Mouse (Mus musculus) stomach, postnatal 0 days (tissue): Measurements from ENCODE around the gene Ttn. TPM values are rescaled to one million over a fixed set of nuclear protein-coding genes. Genes with fewer than 3 reads are reported as not detected.
A peak's percentile ranks its signal among the peaks of the same experiment; 100 is the strongest.

Source experiments
- ATAC-seq: fragments of 200-750 bp; cut with Nextera tagmentation; 2 replicates; pipeline ENCODE4 v1.8.0; 2017; ENCODE audit not compliant: low FRiP score, low TSS enrichment
- DNase-seq: peaks from one replicate; pipeline ENCODE4 v3.0.0-alpha.2; 2016; ENCODE audit warnings: low spot score
- H3K27ac ChIP-seq: fragments of 300-500 bp; sonication (generic); replicated peaks from 2 replicates; pipeline ENCODE4 v1.5.1; 2014; ENCODE audit warnings: mild to moderate bottlenecking, control low read depth
- H3K27me3 ChIP-seq: fragments of 300-500 bp; sonication (generic); 2 replicates; pipeline ENCODE4 v1.6.1; 2014; ENCODE audit warnings: low read length; ENCODE audit not compliant: control insufficient read depth, insufficient read depth
- H3K36me3 ChIP-seq: fragments of 300-500 bp; sonication (generic); 2 replicates; pipeline ENCODE4 v1.6.1; 2014; ENCODE audit warnings: low read length, mixed read lengths; ENCODE audit not compliant: control insufficient read depth, insufficient read depth
- H3K4me1 ChIP-seq: fragments of 300-500 bp; sonication (generic); replicated peaks from 2 replicates; pipeline ENCODE4 v1.6.1; 2014; ENCODE audit warnings: antibody characterized with exemption; ENCODE audit not compliant: control insufficient read depth, insufficient read depth
- H3K4me2 ChIP-seq: fragments of 300-500 bp; sonication (generic); replicated peaks from 2 replicates; pipeline ENCODE4 v1.6.1; 2014; ENCODE audit warnings: low read depth, mild to moderate bottlenecking, control low read depth, moderate library complexity
- H3K4me3 ChIP-seq: fragments of 300-500 bp; sonication (generic); 2 replicates; pipeline ENCODE4 v1.5.1; 2014; ENCODE audit warnings: low read depth, low read length, control low read depth
- H3K9ac ChIP-seq: fragments of 300-500 bp; sonication (generic); 2 replicates; pipeline ENCODE4 v1.6.1; 2014; ENCODE audit warnings: mild to moderate bottlenecking, low read length, control low read depth, mixed read lengths
- H3K9me3 ChIP-seq: fragments of 300-500 bp; sonication (generic); 2 replicates; pipeline ENCODE4 v1.6.1; 2016; ENCODE audit warnings: low read length; ENCODE audit not compliant: control insufficient read depth
- CTCF ChIP-seq: IDR thresholded peaks from 2 replicates; pipeline ENCODE4 v1.5.1; 2016; ENCODE audit warnings: antibody characterized with exemption, low read depth, mild to moderate bottlenecking, moderate library complexity
- EP300 ChIP-seq: optimal IDR thresholded peaks from 2 replicates; pipeline ENCODE3; 2016; ENCODE audit warnings: antibody characterized with exemption
- WGBS: fragments of 180-500 bp; shearing (Covaris S2); extraction: QIAGEN DNeasy Blood & Tissue Kit; methylation state at CpG from one replicate; pipeline ENCODE4 v1.1.7; 2014; 5-methylcytosine and 5-hydroxymethylcytosine counted together
- polyA plus RNA-seq: library from polyadenylated mRNA; unstranded; fragments of >200 nt; fragmentation: Nextera tagmentation; extraction: Ambion mirVana; gene quantifications from 2 replicates; pipeline ENCODE4 v1.2.1, GENCODE M21; 2015

Ttn gene
- polyA plus RNA-seq, 1 experiment from 2014 or later = 0.70 TPM

DNA sequence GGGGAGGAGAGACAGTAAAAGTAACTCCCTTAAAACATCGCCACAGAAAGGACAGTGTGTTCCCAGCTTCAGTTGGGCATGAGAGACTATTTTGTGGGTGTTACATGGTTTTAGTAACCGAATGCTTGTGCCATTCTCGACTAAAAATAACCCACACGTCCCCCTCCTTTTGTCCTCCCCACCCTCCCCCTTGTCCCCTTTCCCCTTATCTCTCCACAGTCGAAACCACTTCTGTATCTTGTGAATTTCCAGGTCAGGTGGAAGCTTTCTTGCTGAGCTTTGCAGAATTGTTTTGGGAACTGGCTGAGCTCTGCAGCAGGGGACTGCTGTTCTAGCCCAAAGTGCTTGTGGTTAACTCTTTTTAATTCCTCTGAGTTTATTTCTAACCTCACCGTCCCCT is 12.1 kb downstream of the Ttn start:
- 52% methylated on average over 6 of the region's 6 CpGs for WGBS
- ATAC-seq (no peak), DNase-seq (no peak)
- Histone ChIP-seq H3K36me3 (no peaks in the 10 kb centered on the region), H3K4me3 (no peak overlapping the region), H3K27me3 (no peaks in the 10 kb centered on the region), H3K4me1 (no peaks in the 10 kb centered on the region), H3K27ac (no peak overlapping the region), H3K9ac (no peak overlapping the region), H3K9me3 (no peaks in the 10 kb centered on the region), H3K4me2 (no peak overlapping the region)
- TF ChIP-seq CTCF (no peak), EP300 (no peak)

DNA sequence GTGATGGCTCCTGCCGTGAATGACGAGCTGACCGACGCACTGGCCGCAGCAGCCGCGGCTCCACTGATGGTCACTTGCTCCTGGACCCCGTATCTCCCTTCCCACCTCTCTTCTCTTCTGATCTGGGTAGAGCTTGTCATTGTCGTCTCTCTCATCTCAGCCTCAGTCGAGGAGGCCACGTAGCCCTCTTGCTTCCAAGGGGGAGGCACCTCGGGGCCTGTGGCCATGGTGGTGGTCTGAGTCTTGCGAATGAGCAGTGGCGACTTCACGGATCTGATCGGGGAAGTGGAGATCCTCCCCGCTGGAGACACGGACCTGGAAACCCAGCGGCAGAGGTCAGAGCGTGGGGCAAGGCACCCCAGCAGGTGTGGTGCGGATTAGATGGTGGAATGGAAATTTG is 12.7 kb downstream of the Ttn start:
- ATAC-seq (no peak), DNase-seq (no peak)
- H3K4me2 ChIP-seq = no peak overlapping the region
- no peaks in the 10 kb centered on the region for H3K36me3 ChIP-seq
- H3K4me1 ChIP-seq = no peaks in the 10 kb centered on the region
- 81% methylated on average over 21 of the region's 21 CpGs for WGBS
- H3K9me3 ChIP-seq = no peaks in the 10 kb centered on the region
- H3K27ac ChIP-seq = no peak overlapping the region
- H3K9ac ChIP-seq = no peak overlapping the region
- no peaks in the 10 kb centered on the region for H3K27me3 ChIP-seq
- TF ChIP-seq CTCF (no peak), EP300 (no peak)
- H3K4me3 ChIP-seq = no peak overlapping the region

DNA sequence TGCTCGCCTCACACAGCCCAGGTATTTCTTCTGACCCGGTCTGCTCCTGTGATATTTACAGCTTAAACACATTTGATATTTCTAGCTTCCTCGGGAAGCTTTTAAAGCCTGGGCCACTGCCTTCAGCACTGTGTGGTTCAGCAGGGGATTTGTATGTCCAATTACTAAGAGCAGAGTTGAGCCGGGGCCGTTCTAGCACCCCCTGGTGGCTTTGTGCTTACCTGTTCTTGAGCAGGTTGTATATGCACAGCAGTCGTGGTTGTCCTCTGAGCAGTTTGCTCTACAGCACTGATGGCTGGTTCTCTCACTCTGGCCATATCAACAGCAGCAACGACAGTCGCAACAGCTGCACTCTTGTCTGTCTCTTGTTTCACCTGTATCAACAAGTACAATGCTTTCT is 13.4 kb downstream of the Ttn start:
- Histone ChIP-seq H3K9me3 (no peaks in the 10 kb centered on the region), H3K4me3 (no peak overlapping the region), H3K27ac (no peak overlapping the region), H3K4me2 (no peak overlapping the region), H3K4me1 (no peaks in the 10 kb centered on the region), H3K27me3 (no peaks in the 10 kb centered on the region), H3K9ac (no peak overlapping the region), H3K36me3 (no peaks in the 10 kb centered on the region)
- 19% methylated on average over 8 of the region's 8 CpGs for WGBS
- TF ChIP-seq EP300 = no peak
- TF ChIP-seq CTCF = peak; percentile 86
- DNase-seq = peak; percentile 83
- peak; percentile 81 for ATAC-seq

DNA sequence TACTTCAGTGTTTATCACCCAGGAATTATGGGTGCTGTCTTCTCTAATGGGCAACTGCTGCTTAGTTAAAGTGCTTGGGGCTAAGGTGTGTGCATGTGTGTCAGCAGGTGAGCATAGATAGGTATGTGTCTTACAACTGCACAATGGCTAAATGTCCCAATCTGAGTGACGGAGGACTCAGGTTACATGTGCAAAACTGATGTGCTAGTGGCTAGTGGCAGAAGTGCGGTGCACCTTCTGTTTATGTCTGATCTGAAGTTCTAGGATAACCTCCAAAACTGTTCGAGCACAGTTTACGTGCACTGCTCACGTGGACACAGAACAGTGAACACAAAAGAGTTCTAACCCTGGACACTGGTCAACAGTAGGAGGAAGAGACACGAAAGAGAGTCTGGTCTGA is 15.8 kb downstream of the Ttn start:
- H3K27me3 ChIP-seq = no peaks in the 10 kb centered on the region
- 77% methylated on average over 6 of the region's 6 CpGs for WGBS

DNA sequence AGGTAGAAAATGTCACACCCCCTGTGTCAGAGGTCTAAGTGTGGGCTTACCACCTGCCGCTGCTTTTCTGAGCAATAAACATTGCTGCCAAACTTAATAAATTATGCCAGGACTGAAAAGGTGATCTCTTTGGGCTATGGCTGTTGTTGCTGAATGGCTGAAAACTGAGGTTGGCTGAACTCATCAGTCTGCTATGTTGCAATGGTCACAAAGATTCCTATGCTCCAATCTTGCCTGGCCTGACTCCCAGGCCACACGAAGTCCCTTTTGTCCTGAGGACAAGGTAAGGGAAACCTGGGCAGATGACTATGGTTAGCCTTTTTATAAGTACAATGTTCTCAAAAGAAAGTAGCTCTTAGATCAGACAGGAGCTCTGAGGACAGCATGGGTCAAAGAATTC is 16.3 kb downstream of the Ttn start:
- Histone ChIP-seq H3K9me3 (no peaks in the 10 kb centered on the region), H3K27me3 (no peaks in the 10 kb centered on the region), H3K4me3 (no peak overlapping the region), H3K9ac (no peak overlapping the region), H3K4me2 (no peak overlapping the region), H3K4me1 (no peaks in the 10 kb centered on the region), H3K36me3 (no peaks in the 10 kb centered on the region), H3K27ac (no peak overlapping the region)
- TF ChIP-seq CTCF = no peak
- no peak for TF ChIP-seq EP300
- ATAC-seq = no peak
- DNase-seq = no peak
- WGBS = 73% methylated on average over 2 of the region's 2 CpGs

More for the DNA sequence above, 15.8 kb downstream of the Ttn start:
- no peak for TF ChIP-seq EP300
- TF ChIP-seq CTCF = no peak
- H3K4me1 ChIP-seq = no peaks in the 10 kb centered on the region
- no peak overlapping the region for H3K4me2 ChIP-seq
- no peak for DNase-seq
- no peaks in the 10 kb centered on the region for H3K36me3 ChIP-seq
- H3K9me3 ChIP-seq = no peaks in the 10 kb centered on the region
- no peak for ATAC-seq
- H3K4me3 ChIP-seq = no peak overlapping the region
- H3K9ac ChIP-seq = no peak overlapping the region
- no peak overlapping the region for H3K27ac ChIP-seq

DNA sequence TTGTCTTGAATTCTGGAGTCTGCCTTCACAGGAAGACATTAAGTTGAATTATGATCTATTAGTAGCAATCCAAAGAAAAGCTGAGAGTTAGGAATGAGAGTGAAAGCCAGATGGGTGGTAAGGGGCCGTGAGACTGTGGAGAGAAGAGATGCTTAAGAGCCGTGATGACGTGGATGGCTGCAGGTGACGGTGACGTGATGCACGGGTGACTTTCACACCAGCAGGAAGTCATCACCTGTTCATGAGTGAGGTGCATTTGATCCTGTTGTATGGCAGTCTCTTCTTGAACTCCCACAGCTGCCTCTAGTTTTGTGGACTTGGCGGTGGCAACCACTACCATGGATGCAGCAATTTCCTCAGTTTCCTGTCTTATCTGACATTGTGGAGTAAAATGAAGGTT is 16.8 kb downstream of the Ttn start:
- H3K27ac ChIP-seq = no peak overlapping the region
- no peaks in the 10 kb centered on the region for H3K9me3 ChIP-seq
- no peak overlapping the region for H3K4me3 ChIP-seq
- no peaks in the 10 kb centered on the region for H3K27me3 ChIP-seq
- WGBS = 85% methylated on average over 7 of the region's 7 CpGs
- no peak overlapping the region for H3K9ac ChIP-seq
- no peak for ATAC-seq
- no peaks in the 10 kb centered on the region for H3K4me1 ChIP-seq
- H3K36me3 ChIP-seq = no peaks in the 10 kb centered on the region
- TF ChIP-seq EP300 = no peak
- no peak for TF ChIP-seq CTCF
- DNase-seq = no peak
- no peak overlapping the region for H3K4me2 ChIP-seq
